Mouse (Mus musculus): ENCODE results near the gene Gm45783.
"Not testable (repeated sequence)": the region's sequence is repeated elsewhere in the genome, so short reads cannot be mapped to it uniquely, and the experiment has no call there.

The Gm45783 gene

DNA sequence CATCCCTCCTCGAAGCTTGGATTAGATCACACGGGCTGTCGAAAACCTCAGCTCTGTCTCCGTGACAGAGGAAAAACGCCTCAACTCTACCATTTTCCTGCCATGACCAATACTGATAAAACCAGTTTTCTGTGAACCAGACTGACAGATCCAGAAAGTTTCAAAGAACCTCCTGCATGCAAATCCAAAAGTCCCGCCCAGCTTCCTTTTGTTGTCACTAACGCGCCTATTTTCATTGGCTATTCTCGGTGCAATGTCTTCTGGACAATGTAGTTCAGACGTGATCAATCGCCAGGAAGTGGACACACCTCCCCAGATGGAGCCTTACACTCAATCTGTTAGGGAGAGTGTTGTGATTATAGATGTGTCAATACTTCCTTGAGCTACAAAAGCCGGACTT, at the start of gene Gm45783:
Gene Gm45783, minus strand, starts transcription at position 143 of the 400 bp plus-strand sequence.
- not testable (repeated sequence) for DNase-seq (ENCODE audit: low read depth, low spot score)

- not testable (repeated sequence) for DNase-seq (ENCODE audit: low read depth, low spot score)
These were observed 25.2 kb upstream of the Gm45783 start, which contains the start of gene Vmn2r31 for GRCm38 (mm10) chr7:7399603-7400002. Gene Vmn2r31 (minus strand): TSS chr7:7399703.

- not testable (repeated sequence) for DNase-seq (ENCODE audit: low read depth, low spot score)
These were observed 36.9 kb downstream of the Gm45783 start, which contains the start of gene Vmn2r30 for GRCm38 (mm10) chr7:7337509-7337908. Gene Vmn2r30 (minus strand): TSS chr7:7337609.

- DNase-seq (ENCODE audit: low read depth, low spot score) = peak; percentile 57
These were observed 78.8 kb downstream of the Gm45783 start for GRCm38 (mm10) chr7:7295595-7295994.

Data from mesoderm, embryonic 11.5 days (tissue).